Mouse (Mus musculus) retina, embryonic 14.5 days (tissue): ENCODE results near the gene Ptpn3.
"Not testable (repeated sequence)": the region's sequence is repeated elsewhere in the genome, so short reads cannot be mapped to it uniquely, and the experiment has no call there.

Source experiments
- DNase-seq: peaks from one replicate; pipeline ENCODE4 v3.0.0-alpha.2; 2015; ENCODE audit warnings: low spot score

Gene Ptpn3

DNA sequence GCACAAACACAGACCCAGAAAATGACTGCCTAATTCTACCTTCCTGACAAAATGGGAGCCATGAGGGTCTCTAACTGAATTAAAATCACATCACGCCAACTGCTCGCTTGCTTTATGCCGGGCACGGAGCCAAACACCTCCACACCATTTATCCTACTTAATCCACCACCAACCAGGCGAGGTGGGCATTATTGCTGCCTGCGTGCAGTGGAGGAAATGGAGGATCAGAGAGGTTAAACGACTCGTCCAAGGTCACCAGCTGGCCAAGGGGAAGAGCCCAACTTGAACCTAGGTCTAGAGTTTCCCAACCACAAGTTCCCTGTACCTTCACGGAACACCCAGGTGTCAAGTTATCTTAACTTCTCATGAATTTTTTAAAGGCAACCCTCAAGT is 2.3 kb downstream of the Ptpn3 start:
- DNase-seq, result peak; percentile 7

DNA sequence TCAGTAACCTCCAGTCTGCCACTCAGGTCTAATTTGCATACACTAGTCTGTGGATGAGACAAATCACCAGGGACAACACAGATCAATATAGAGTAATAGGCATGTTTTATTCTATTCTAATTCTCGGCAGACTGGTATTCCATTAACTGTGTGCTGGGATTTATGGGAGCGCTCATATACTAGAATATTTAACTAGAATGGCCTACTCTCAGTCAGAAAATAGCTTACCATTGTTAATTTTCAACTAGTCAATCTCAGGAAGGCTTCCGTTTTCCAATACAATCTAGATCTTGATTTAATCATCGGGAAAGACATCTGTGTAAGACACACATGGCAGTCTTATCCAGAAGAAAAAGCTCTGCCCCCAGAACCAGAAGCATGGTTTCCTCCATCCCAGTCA is 3.5 kb downstream of the Ptpn3 start:
- DNase-seq, result no peak

DNA sequence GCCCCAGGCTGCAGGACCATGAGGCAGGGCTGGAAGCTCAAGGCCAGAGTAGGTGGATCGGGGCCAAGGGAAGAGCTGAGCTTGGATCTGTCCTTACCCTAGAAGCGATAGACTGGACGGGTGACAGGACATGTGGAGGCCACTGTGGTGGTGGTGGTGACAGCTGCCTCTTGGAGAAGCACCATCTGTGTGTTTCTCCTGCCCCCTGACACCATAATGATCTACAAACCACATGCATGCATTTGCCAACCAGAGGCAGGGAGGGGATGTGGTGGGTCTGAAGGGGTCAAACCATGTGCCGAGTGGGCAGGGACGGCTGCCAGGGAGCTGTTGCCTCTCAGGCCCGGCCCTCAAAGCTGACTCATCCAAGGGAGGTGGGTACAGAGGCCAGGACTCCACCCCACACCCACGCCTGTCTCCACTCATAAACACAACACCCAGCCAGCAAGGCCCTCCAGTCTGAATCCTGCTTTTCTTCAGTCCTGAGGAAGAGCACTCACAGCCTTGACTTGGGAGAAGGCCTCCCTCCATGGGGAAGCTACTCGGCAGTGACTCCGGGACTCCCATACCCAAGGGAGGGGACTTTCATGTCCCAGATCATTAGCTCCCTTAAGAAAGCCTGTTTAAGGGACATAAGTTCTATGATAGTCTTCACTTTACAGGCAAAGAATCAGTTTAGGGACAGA is 6.5 kb downstream of the Ptpn3 start:
- DNase-seq, result no peak

GRCm38 (mm10) chr4:57292670-57293069 is 9.0 kb downstream of the Ptpn3 start:
- no peak for DNase-seq

DNA sequence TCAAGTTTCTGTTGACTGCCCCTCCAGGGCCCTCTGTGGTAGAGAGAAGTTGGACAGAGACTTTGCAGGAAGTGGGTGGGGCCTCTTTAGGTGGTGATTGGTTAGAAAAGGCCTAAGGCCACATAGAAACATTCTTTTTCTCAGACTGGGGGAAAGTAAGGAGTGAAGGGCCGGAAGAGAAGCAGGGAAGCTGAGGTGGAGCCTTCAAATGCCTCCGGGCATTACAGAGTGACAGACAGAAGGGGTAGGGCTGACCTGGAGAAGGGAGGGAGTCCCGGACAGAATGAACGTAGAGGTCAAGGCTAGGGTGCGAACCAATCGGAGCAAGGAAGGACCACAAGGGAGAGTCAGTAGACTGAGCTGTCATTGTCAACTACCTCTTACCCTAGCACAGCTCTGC is 11.6 kb downstream of the Ptpn3 start:
- DNase-seq, result no peak

DNA sequence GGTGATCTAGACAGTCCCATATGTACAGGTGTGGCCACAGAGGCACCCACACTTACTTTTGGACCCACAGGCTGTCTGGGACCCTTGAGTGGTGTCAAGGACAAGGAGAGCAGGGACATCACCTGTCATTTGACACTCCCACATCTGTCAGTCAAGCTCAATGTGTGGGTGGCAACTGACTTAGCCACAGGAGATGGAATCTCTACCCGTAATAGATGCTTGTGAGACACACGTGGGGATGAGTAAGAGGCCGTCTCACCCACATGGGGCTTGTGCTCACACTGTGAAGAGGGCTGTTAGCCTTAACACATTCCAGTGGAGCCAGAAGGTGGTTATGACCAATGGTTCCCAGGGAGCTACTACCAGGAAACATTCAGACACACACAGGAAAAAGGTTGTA is 13.8 kb downstream of the Ptpn3 start:
- no peak for DNase-seq

DNA sequence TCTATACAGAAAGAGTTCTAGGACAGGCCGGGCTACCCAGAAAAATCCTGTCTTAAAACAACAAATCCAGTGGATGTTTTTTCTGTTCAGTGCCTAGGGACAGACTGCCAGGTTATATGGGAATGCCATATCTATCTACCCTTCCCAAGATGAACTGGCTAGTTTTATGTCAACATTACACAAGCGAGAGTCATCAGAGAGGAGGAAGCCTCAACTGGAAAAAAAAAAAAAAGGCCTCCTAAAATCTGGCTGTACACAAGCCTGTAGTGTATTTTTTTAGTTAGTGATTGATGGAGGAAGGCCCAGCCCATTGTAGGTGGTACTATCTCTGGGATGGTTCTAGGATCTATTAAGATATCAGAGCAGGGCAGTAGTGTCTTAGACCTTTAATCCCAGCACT is 16.4 kb downstream of the Ptpn3 start:
- DNase-seq, result no peak

DNA sequence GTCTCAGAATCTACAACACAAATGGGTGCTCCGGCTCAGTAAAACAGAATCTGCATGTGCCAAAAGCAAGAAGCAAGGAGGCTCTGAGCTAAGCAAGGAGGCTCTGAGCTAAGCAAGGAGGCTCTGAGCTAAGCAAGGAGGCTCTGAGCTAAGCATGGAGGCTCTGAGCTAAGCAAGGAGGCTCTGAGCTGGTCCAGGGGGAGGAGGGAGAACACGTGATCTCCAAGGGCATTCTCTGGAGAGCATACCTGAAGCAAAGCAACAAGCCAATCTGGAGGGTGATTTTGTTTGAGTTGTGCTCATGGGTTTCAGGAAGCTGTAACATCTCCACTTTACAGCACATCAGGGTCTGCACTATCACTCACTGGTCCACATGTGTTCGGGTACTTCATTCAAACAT is 18.4 kb downstream of the Ptpn3 start:
- DNase-seq, result no peak

GRCm38 (mm10) chr4:57282630-57283029 is 19.0 kb downstream of the Ptpn3 start:
- DNase-seq, result no peak

DNA sequence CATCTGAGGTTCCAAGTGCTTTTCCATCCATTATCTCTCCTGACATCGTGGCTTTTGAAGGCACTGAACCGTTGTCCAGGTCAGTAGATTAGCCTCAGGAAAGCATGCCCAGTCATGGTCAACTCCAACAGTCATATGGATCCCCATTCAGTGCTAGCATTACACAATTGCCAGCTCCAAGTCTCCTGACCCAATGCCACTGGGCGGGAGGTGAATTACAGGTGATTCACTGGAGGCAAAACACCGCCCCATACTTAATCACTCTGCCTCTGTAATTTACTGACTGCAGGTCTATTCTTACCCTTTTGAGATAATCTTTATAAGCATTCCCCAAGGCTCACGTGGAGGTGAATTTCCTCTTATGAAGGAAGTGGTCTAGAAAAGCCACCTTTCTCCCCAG is 19.5 kb downstream of the Ptpn3 start:
- no peak for DNase-seq

GRCm38 (mm10) chr4:57280888-57281287 is 20.7 kb downstream of the Ptpn3 start:
- no peak for DNase-seq

GRCm38 (mm10) chr4:57279229-57279628 is 22.4 kb downstream of the Ptpn3 start:
- DNase-seq, result no peak

DNA sequence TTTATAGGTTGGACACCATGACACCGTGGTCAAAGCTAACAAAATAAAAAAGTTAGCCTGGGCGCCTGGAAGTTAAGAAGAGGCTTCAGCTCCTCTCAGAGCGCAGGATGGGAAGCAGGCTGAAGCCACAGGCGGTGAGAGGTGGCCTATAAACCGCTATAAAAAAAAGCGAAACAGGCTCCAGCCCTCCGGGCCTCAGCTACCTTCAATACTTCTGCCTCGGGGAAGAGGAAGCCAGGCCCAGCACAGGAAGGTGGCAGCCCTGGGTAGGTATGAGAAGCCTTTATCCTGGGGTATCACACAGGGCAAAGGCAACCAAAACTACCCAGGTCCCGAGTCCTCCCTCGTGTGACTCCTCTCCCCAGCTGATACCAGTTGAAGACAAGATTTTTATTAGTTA is 22.8 kb downstream of the Ptpn3 start:
- no peak for DNase-seq

DNA sequence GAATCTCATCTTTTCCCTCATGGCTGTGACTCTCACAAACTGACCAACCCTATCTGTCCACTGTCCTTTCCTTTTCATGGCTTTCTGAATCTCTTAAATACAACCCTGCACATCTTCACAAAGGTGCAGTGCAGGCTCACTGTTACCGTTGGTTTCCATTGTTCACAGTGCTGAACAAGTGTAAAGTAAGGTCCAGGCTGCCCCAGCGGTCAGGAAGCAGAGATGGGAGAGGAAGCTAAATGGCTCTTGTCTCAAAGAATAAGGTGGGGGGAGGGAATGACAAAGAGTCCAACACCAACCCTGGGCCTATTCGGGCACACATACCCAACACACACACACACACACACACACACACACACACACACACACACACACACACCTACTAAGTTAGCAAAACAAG is 24.0 kb downstream of the Ptpn3 start:
- DNase-seq, result no peak

DNA sequence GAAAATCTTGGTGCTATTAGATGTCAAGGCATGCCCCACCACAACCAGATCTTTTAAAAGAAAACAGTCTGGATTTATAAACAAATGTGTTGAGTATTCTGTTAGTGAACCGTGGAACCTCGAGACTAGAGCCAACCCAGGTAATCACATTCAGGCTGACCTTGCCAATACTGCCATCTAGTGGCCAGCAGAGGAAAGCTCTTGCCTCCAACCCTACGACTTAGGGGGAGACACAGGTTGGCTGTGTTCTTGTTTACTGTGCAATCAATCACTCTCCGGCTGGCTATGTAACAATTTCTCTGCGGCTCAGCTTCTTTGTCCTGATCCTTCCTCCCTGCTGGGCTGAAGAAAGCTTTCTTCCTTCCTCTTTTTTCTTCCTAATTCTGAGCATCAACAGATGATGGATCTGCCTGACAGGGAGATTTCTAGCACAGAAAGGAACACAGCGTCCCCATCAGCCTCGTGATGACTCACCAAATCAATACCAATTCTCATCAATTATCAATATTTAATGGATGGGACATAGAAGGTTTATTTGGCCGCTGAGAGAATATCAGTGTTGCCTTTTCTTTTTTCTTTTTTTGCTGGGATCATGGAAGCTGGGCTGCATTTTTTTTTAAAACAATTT is 26.4 kb downstream of the Ptpn3 start:
- DNase-seq, result peak; percentile 88

- DNase-seq, result no peak
These were observed 27.8 kb downstream of the Ptpn3 start for GRCm38 (mm10) chr4:57273532-57274502.

DNA sequence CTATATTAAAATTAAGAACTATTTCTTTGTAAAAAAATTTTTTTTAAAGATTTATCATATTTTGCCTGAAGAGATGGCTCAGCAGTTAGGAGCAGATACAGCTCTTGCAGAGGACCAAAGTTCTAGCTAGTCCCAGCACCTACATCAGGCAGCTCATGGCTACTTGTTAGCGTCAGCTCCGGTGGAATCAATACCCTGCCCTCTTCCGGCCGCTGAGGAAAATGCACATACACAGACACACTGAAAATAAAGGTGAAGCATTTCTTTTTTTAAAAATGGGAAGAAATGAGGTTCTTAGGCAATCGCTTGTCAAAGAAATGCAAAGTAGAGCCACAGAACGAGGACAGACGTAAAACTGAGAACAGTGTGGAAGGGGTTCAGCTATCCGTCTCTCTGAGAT is 30.6 kb downstream of the Ptpn3 start:
- DNase-seq, result no peak

DNA sequence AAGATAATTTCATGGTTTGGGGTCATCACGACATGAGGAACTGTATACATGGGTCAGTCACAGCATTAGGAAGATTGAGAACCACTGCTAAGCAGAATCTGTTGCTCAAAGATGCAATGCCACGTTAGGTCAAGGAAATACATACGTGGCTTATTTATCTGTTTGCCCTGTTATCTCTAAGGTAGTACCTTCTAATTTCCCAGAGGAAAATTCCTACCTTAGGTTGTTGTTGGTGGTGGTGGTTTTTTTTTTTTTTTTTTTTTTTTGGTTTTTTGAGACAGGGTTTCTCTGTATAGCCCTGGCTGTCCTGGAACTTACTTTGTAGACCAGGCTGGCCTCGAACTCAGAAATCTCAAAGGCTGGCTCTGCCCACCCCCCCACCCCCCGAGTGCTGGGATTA is 31.1 kb downstream of the Ptpn3 start:
- DNase-seq, result not testable (repeated sequence)

DNA sequence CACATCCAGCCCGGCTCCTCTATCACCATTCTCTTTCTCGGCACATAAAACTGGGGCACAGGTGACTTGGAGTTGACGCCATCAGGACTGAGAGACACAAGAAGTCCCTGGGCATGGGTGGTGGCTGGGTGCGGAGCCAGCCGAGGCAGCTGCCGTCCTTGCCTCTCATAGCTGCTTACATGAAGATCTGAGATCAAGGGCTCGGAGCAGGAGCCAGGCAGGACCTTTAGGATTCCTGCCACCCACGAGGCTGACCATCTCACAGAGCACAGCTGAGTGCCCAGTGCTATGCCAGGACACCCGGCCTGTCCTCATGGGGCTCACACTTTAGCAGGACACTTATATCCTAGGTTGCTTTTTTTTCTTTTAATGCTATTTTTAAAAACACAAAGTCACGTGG is 32.3 kb downstream of the Ptpn3 start:
- no peak for DNase-seq

GRCm38 (mm10) chr4:57268330-57268729 is 33.3 kb downstream of the Ptpn3 start:
- no peak for DNase-seq

- DNase-seq, result no peak
These were observed 35.2 kb downstream of the Ptpn3 start for GRCm38 (mm10) chr4:57266389-57266788.

DNA sequence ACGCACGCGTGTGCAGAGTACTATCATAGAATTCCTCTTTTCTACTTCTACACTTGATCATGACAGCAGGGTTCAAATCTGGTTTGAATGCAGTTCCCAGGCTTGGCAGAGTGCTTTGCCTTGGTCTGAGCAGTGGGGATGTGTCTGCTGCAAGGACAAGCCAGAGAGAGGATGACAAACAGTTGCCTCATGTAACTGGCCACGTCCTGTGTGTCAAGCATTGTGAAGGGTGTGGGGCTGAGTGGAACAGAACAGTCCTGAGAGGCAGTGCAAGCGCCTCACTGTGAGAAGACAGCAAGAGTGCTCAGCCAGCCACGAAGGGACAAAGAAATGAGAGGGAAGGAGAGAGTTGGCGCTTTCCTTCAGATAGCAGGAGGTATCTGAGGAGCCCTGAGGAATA is 37.9 kb downstream of the Ptpn3 start:
- DNase-seq, result no peak
